8 mouse cellular contexts compared by ENCODE assay signal in the genomic region with DNA sequence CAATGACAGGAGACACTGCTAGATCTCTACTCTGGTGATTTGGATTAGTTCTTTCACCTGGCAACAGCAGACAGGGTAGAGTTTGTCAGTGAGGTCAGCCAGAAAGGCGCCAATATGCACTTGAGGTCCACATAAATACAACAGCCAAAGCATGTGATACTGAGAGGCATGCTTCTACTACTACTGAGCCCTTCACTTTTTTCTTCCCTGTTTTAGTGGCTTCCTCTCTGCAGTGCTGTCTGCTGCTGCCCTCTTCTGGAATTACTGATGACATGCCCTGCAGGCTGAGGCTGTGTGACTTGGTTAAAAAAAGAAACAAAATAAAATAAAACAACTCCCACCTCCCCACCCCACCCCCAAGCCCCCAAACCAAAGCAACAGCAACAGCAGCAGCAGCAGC.
DNase-seq lines count a peak whose midpoint lies in the region; ATAC-seq and TF ChIP-seq lines count a peak whose summit lies in the region.

No protein-coding gene starts in this region.

- TF ChIP-seq EP300 in liver, embryonic 14.5 days (IDR thresholded peaks at IDR 0.05; ENCODE audit: low read depth): no peak

- no peak overlapping the region for H3K27ac ChIP-seq in liver, embryonic 14.5 days
- H3K27ac ChIP-seq in liver, embryonic 11.5 days (ENCODE audit: low read depth, low read length): no peak overlapping the region
- H3K27ac ChIP-seq in limb, embryonic 10.5 days: no peak overlapping the region

- ATAC-seq in liver, embryonic 14.5 days (ENCODE audit: insufficient read depth): no peak
- no peak for ATAC-seq in liver, embryonic 11.5 days (replicated peaks; ENCODE audit: low FRiP score)
- peak; percentile 39 to 69; a peak in 1 of 4 replicates for ATAC-seq in hematopoietic stem cell, adult 5-6 weeks (replicated peaks in 1 of 2; ENCODE audit: insufficient read depth in 1 of 2, low FRiP score in 2 of 2, low TSS enrichment in 1 of 2, low read depth in 1 of 2, poor library complexity in 2 of 2, severe bottlenecking in 2 of 2)

- H3K4me3 ChIP-seq in liver, embryonic 14.5 days (ENCODE audit: insufficient read depth in 1 of 2, low read depth in 2 of 2, low read length in 2 of 2): no peak overlapping the region
- H3K4me3 ChIP-seq in liver, embryonic 11.5 days (ENCODE audit: low read depth, low read length): no peak overlapping the region
- no peak overlapping the region for H3K4me3 ChIP-seq in limb, embryonic 10.5 days

- TF ChIP-seq POLR2A in brain, embryonic 14.5 days (IDR thresholded peaks at IDR 0.05; ENCODE audit: borderline replicate concordance, extremely low read depth, insufficient read depth, insufficient read length, poor library complexity, severe bottlenecking): no peak

- DNase-seq in liver, embryonic 14.5 days (ENCODE audit: low read depth in 3 of 3, low spot score in 3 of 3): no peak
- DNase-seq in liver, embryonic 11.5 days (ENCODE audit: low spot score): no peak
- DNase-seq in brain, embryonic 14.5 days (ENCODE audit: low read depth): peak; percentile 81
- peak; percentile 37 for DNase-seq in limb, embryonic 10.5 days (ENCODE audit: low spot score)
- peak; percentile 37 for DNase-seq in right cerebral cortex, postnatal 4 days
- no peak for DNase-seq in urinary bladder, adult 2 months (ENCODE audit: low spot score)
- no peak for DNase-seq in urinary bladder, adult 18-20 months (ENCODE audit: low spot score in 2 of 2)

- H3K4me1 ChIP-seq in liver, embryonic 14.5 days (replicated peaks; ENCODE audit: control insufficient read depth in 2 of 2, insufficient read depth in 2 of 2, low read length in 1 of 2): no peaks in the 10 kb centered on the region
- H3K4me1 ChIP-seq in liver, embryonic 11.5 days (replicated peaks; ENCODE audit: control insufficient read depth, insufficient read depth, low read length): no peaks in the 10 kb centered on the region
- H3K4me1 ChIP-seq in limb, embryonic 10.5 days: no peaks in the 10 kb centered on the region

- no peaks in the 10 kb centered on the region for H3K9me3 ChIP-seq in liver, embryonic 14.5 days (ENCODE audit: control insufficient read depth, low read length)
- H3K9me3 ChIP-seq in liver, embryonic 11.5 days (ENCODE audit: control insufficient read depth, low read length): no peaks in the 10 kb centered on the region
- no peaks in the 10 kb centered on the region for H3K9me3 ChIP-seq in limb, embryonic 10.5 days (replicated peaks)

- no peaks in the 10 kb centered on the region for H3K36me3 ChIP-seq in liver, embryonic 14.5 days (replicated peaks; ENCODE audit: control insufficient read depth, insufficient read depth, low read depth)
- H3K36me3 ChIP-seq in liver, embryonic 11.5 days (ENCODE audit: control insufficient read depth, insufficient read depth, low read length): no peaks in the 10 kb centered on the region
- H3K36me3 ChIP-seq in limb, embryonic 10.5 days: no peaks in the 10 kb centered on the region

- H3K4me2 ChIP-seq in liver, embryonic 14.5 days (ENCODE audit: low read depth): no peak overlapping the region
- H3K4me2 ChIP-seq in liver, embryonic 11.5 days: no peak overlapping the region

- H3K9ac ChIP-seq in liver, embryonic 14.5 days (replicated peaks): no peak overlapping the region
- no peak overlapping the region for H3K9ac ChIP-seq in liver, embryonic 11.5 days (ENCODE audit: low read depth, low read length)

- no peaks in the 10 kb centered on the region for H3K27me3 ChIP-seq in liver, embryonic 14.5 days (ENCODE audit: control insufficient read depth, insufficient read depth, low read length)
- H3K27me3 ChIP-seq in liver, embryonic 11.5 days (replicated peaks; ENCODE audit: control insufficient read depth, insufficient read depth, low read length): no peaks in the 10 kb centered on the region
- no peaks in the 10 kb centered on the region; the same call in 1 of the 2 replicates for H3K27me3 ChIP-seq in limb, embryonic 10.5 days (ENCODE audit: low read depth, poor library complexity, severe bottlenecking)

- peak; percentile 33; the same call in 1 of the 2 replicates for TF ChIP-seq CTCF in liver, embryonic 14.5 days (IDR thresholded peaks at IDR 0.05; ENCODE audit: low read depth)
- peak; percentile 76 for TF ChIP-seq CTCF in brain, embryonic 14.5 days (IDR thresholded peaks at IDR 0.05; ENCODE audit: borderline replicate concordance, extremely low read depth, insufficient read depth, insufficient read length)

- WGBS in liver, embryonic 14.5 days (ENCODE audit: insufficient replicate concordance): 16% methylated on average over 1 of the region's 1 CpGs
- 32% methylated on average over 1 of the region's 1 CpGs for WGBS in liver, embryonic 11.5 days
- WGBS in limb, embryonic 10.5 days: 28% methylated on average over 1 of the region's 1 CpGs

Comparison
In these comparisons a context has a peak if more than half of its experiments do, and no peak if none do; other contexts are left out.
1. ATAC-seq: peak in hematopoietic stem cell, adult 5-6 weeks (2 of 2); none in liver, embryonic 14.5 days (single experiment) and liver, embryonic 11.5 days (single experiment).
2. DNase-seq: peak in brain, embryonic 14.5 days (single experiment), limb, embryonic 10.5 days (single experiment) and right cerebral cortex, postnatal 4 days (single experiment); none in liver, embryonic 14.5 days (0 of 3), liver, embryonic 11.5 days (single experiment), urinary bladder, adult 2 months (single experiment) and urinary bladder, adult 18-20 months (0 of 2).